Mouse (Mus musculus) B cell, adult 2 months (primary cell): ENCODE measurements at regions not wholly inside any gene's neighbourhood (a gene's known extent, or its start where the extent isn't known, plus 50 kb on each side); places are given as distances from the start of the nearest gene placed in this dataset.

Experiments
- DNase-seq, 2 experiments: peaks; one replicate each; pipeline ENCODE4 v3.0.0; 2022

- DNase-seq, result no peak
These were observed 640.5 kb upstream of the A1bg start for GRCm38 (mm10) chr15:61563347-61563746.

- no peak for DNase-seq
These were observed 639.4 kb upstream of the A1bg start for GRCm38 (mm10) chr15:61562252-61562651.

- no peak for DNase-seq
These were observed 631.1 kb upstream of the A1bg start for GRCm38 (mm10) chr15:61553908-61554307.

GRCm38 (mm10) chr15:61553081-61553680, 630.4 kb upstream of the A1bg start:
- DNase-seq, result no peak

GRCm38 (mm10) chr15:61551206-61551605, 628.4 kb upstream of the A1bg start:
- no peak for DNase-seq

- no peak for DNase-seq
These were observed 625.6 kb upstream of the A1bg start for GRCm38 (mm10) chr15:61548400-61548799.

- DNase-seq, result peak; percentile 29 to 38
These were observed 623.8 kb upstream of the A1bg start for GRCm38 (mm10) chr15:61546608-61547007.

- DNase-seq, result no peak
These were observed 621.3 kb upstream of the A1bg start for GRCm38 (mm10) chr15:61544074-61544473.

GRCm38 (mm10) chr15:61541643-61542042, 618.8 kb upstream of the A1bg start:
- DNase-seq, result no peak

- peak; percentile 66 to 72 for DNase-seq
These were observed 618.1 kb upstream of the A1bg start for GRCm38 (mm10) chr15:61540753-61541421.

- peak; percentile 43 to 53 for DNase-seq
These were observed 616.1 kb upstream of the A1bg start for GRCm38 (mm10) chr15:61538930-61539329.

- peak in 1 of 2 experiments; percentile 8 for DNase-seq
These were observed 615.5 kb upstream of the A1bg start for GRCm38 (mm10) chr15:61538169-61538755.

GRCm38 (mm10) chr15:61536332-61536716, 613.5 kb upstream of the A1bg start:
- no peak for DNase-seq

- no peak for DNase-seq
These were observed 613.0 kb upstream of the A1bg start for GRCm38 (mm10) chr15:61535644-61536331.

GRCm38 (mm10) chr15:61535180-61535579, 612.4 kb upstream of the A1bg start:
- DNase-seq, result no peak

GRCm38 (mm10) chr15:61532808-61533207, 610.0 kb upstream of the A1bg start:
- DNase-seq, result no peak

- no peak for DNase-seq
These were observed 609.2 kb upstream of the A1bg start for GRCm38 (mm10) chr15:61532040-61532439.

GRCm38 (mm10) chr15:61523036-61523435, 600.2 kb upstream of the A1bg start:
- DNase-seq, result no peak

- DNase-seq, result no peak
These were observed 594.5 kb upstream of the A1bg start for GRCm38 (mm10) chr15:61517265-61517664.

GRCm38 (mm10) chr15:61514324-61514723, 591.5 kb upstream of the A1bg start:
- DNase-seq, result no peak

GRCm38 (mm10) chr15:61508806-61509205, 586.0 kb upstream of the A1bg start:
- no peak for DNase-seq

- DNase-seq, result no peak
These were observed 583.6 kb upstream of the A1bg start for GRCm38 (mm10) chr15:61506361-61506897.

GRCm38 (mm10) chr15:61503436-61503835, 580.6 kb upstream of the A1bg start:
- no peak for DNase-seq
